Mouse (Mus musculus) lung, embryonic 14.5 days (tissue): ENCODE measurements around the gene Helz. TPM values are rescaled to one million over a fixed set of nuclear protein-coding genes. Genes with fewer than 3 reads are reported as not detected.

Experiments used
- ATAC-seq: fragments of 200-750 bp; cut with Nextera tagmentation; 2 replicates; pipeline ENCODE4 v1.8.0; 2017; ENCODE audit warnings: mild to moderate bottlenecking, moderate TSS enrichment, moderate library complexity; ENCODE audit not compliant: insufficient read depth
- DNase-seq: peaks from one replicate; pipeline ENCODE4 v3.0.0-alpha.2; 2015
- H3K27ac ChIP-seq: fragments of 300-500 bp; sonication (generic); 2 replicates; pipeline ENCODE4 v1.5.1; 2014; ENCODE audit warnings: low read depth, mild to moderate bottlenecking, moderate library complexity
- H3K27me3 ChIP-seq: fragments of 300-500 bp; sonication (generic); 2 replicates; pipeline ENCODE4 v1.6.1; 2014; ENCODE audit warnings: low read length, control low read depth; ENCODE audit not compliant: insufficient read depth
- H3K36me3 ChIP-seq: fragments of 300-500 bp; sonication (generic); 2 replicates; pipeline ENCODE4 v1.6.1; 2014; ENCODE audit warnings: control low read depth; ENCODE audit not compliant: insufficient read depth
- H3K4me1 ChIP-seq: fragments of 300-500 bp; sonication (generic); 2 replicates; pipeline ENCODE4 v1.6.1; 2014; ENCODE audit warnings: antibody characterized with exemption, control low read depth; ENCODE audit not compliant: insufficient read depth
- H3K4me2 ChIP-seq: fragments of 300-500 bp; sonication (generic); 2 replicates; pipeline ENCODE4 v1.6.1; 2014; ENCODE audit warnings: mild to moderate bottlenecking
- H3K4me3 ChIP-seq: fragments of 300-500 bp; sonication (generic); 2 replicates; pipeline ENCODE4 v1.5.1; 2014; ENCODE audit warnings: low read depth, low read length
- H3K9ac ChIP-seq: fragments of 300-500 bp; sonication (generic); 2 replicates; pipeline ENCODE4 v1.6.1; 2014
- H3K9me3 ChIP-seq: fragments of 300-500 bp; sonication (generic); 2 replicates; pipeline ENCODE4 v1.6.1; 2016; ENCODE audit warnings: low read depth, low read length, control low read depth
- CTCF ChIP-seq: IDR thresholded peaks from 2 replicates; pipeline ENCODE4 v1.5.1; 2016; ENCODE audit warnings: antibody characterized with exemption, low read depth
- WGBS: fragments of 180-500 bp; shearing (Covaris S2); extraction: QIAGEN DNeasy Blood & Tissue Kit; methylation state at CpG from one replicate; pipeline ENCODE4 v1.1.7; 2014; 5-methylcytosine and 5-hydroxymethylcytosine counted together
- microRNA-seq: library from miRNA; unstranded; fragments of <30 nt; microRNA quantifications from one replicate; pipeline ENCODE4, GENCODE M21; 2016; ENCODE audit warnings: borderline number of aligned reads
- polyA plus RNA-seq: library from polyadenylated mRNA; unstranded; fragments of >200 nt; fragmentation: Nextera tagmentation; extraction: Ambion mirVana; gene quantifications from 2 replicates; pipeline ENCODE4 v1.2.1, GENCODE M21; 2014

Gene Helz
- polyA plus RNA-seq, 1 experiment from 2014 or later: 27.4 TPM

DNA sequence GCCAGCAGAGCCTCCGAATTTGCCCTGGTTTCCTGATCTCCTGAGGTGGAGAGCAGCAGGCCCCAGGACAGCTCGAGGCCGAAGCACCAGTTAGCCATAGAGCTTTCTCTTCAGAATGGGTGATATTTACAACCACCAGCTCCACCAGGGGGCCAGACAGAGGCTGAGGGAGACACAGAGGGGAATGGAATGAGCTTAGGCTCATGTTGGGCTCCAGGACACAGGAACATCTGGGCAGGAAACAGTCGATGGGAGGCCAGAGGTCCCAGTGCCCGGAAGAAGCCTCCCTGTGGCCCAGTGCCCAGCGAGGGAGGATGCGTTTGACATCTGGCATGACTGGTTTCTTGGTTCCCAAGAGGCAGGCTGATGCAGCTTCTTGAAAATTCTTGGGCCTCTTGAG lies 186.4 kb downstream of the Helz start:
- peak; percentile 36; the same call in 1 of the 2 replicates for TF ChIP-seq CTCF
- DNase-seq (peak; percentile 45), ATAC-seq (no peak)
- Histone ChIP-seq H3K36me3 (no peaks in the 10 kb centered on the region), H3K4me2 (no peak overlapping the region), H3K9me3 (no peaks in the 10 kb centered on the region), H3K9ac (no peak overlapping the region), H3K27me3 (no peaks in the 10 kb centered on the region), H3K27ac (no peak overlapping the region), H3K4me3 (no peak overlapping the region), H3K4me1 (no peaks in the 10 kb centered on the region)
- WGBS: 70% methylated on average over 7 of the region's 7 CpGs

- Histone ChIP-seq H3K4me1 (no peaks in the 10 kb centered on the region), H3K36me3 (no peaks in the 10 kb centered on the region), H3K9ac (no peak overlapping the region), H3K9me3 (no peaks in the 10 kb centered on the region), H3K4me2 (no peak overlapping the region), H3K27ac (no peak overlapping the region), H3K4me3 (no peak overlapping the region), H3K27me3 (no peaks in the 10 kb centered on the region)
- 83% methylated on average over 6 of the region's 6 CpGs for WGBS
- ATAC-seq (no peak), DNase-seq (no peak)
- TF ChIP-seq CTCF: no peak
Observed at GRCm38 (mm10) chr11:107737886-107738285, 190.2 kb downstream of the Helz start.

- no peak overlapping the region for H3K27ac ChIP-seq
- no peak for DNase-seq
- TF ChIP-seq CTCF: no peak
- H3K4me2 ChIP-seq: no peak overlapping the region
- 75% methylated on average over 20 of the region's 20 CpGs for WGBS
- H3K36me3 ChIP-seq: no peaks in the 10 kb centered on the region
- no peak for ATAC-seq
- H3K9ac ChIP-seq: no peak overlapping the region
- no peaks in the 10 kb centered on the region for H3K27me3 ChIP-seq
- no peaks in the 10 kb centered on the region for H3K9me3 ChIP-seq
- H3K4me1 ChIP-seq: no peaks in the 10 kb centered on the region
- no peak overlapping the region for H3K4me3 ChIP-seq
Observed at GRCm38 (mm10) chr11:107738418-107739099, 190.8 kb downstream of the Helz start.

DNA sequence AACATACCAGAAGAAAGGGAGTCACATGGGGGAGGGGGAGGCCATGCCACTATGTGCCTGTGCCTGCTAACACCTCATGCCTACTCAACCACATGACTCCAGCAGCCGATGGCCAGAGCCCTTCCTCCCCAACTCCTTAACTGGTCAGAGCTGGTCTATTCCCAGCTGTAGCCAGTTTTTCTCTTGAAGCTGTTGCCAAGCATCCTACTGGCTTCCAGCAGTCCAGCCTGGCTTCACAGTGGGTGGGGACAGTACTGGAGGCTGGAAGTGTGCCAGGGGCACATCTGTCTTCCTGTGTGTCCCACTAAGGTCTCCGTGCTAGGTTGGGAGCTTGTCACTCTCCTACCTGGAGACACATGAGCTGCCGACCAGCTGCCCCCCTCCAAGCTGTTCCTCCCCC lies 195.4 kb downstream of the Helz start:
- Histone ChIP-seq H3K9me3 (no peaks in the 10 kb centered on the region), H3K4me1 (no peaks in the 10 kb centered on the region), H3K9ac (no peak overlapping the region), H3K4me3 (no peak overlapping the region), H3K36me3 (no peaks in the 10 kb centered on the region), H3K27ac (no peak overlapping the region), H3K4me2 (no peak overlapping the region), H3K27me3 (no peaks in the 10 kb centered on the region)
- TF ChIP-seq CTCF: no peak
- DNase-seq: peak; percentile 52
- peak; percentile 72; the same call in 1 of the 2 replicates for ATAC-seq
- 35% methylated on average over 3 of the region's 3 CpGs for WGBS

Small RNAs within 50 kb of the gene (microRNA-seq; reads per million reads assigned to microRNA genes)
- gene Mir6932: not detected

Other genes starting within 250 kb of the Helz start
- 16.2 and 17.3 TPM in 2 replicates for gene Pitpnc1, start 77.2 kb upstream of the Helz start, polyA plus RNA-seq
- gene Psmd12, start 68.4 kb upstream of the Helz start, polyA plus RNA-seq: 188 and 192 TPM in 2 replicates
- gene Cacng1, start 168.6 kb downstream of the Helz start, polyA plus RNA-seq: 0.15 and 0.20 TPM in 2 replicates
- 2.2 and 2.3 TPM in 2 replicates for gene Cacng4, start 246.6 kb downstream of the Helz start, polyA plus RNA-seq